Mouse (Mus musculus) cortical plate, adult 2 months (tissue): ENCODE measurements at regions not wholly inside any gene's neighbourhood (a gene's known extent, or its start where the extent isn't known, plus 50 kb on each side); places are given as distances from the start of the nearest gene placed in this dataset.

Source experiments
- CTCF ChIP-seq: fragments of 200-500 bp; IDR thresholded peaks from 2 replicates; pipeline ENCODE4 v1.5.1; 2011; ENCODE audit warnings: mild to moderate bottlenecking, control low read depth, low read length; ENCODE audit not compliant: insufficient read depth; ENCODE audit errors: extremely low read depth
- POLR2A ChIP-seq: fragments of 200-500 bp; IDR thresholded peaks from 2 replicates; pipeline ENCODE4 v1.6.1; 2011; ENCODE audit warnings: mild to moderate bottlenecking, low read length, control low read depth; ENCODE audit not compliant: insufficient read depth; ENCODE audit errors: extremely low read depth

GRCm38 (mm10) chr3:157371509-157371908 is 162.5 kb upstream of the Zranb2 start:
- no peak for TF ChIP-seq CTCF
- no peak for TF ChIP-seq POLR2A
